Mouse (Mus musculus): ENCODE measurements at regions not wholly inside any gene's neighbourhood (a gene's known extent, or its start where the extent isn't known, plus 50 kb on each side); places are given as distances from the start of the nearest gene placed in this dataset.

- no peak for TF ChIP-seq CTCF (IDR thresholded peaks at IDR 0.05; ENCODE audit: low read depth, low read length)
- TF ChIP-seq POLR2A (IDR thresholded peaks at IDR 0.05; ENCODE audit: extremely low read depth, insufficient read depth, low read length): no peak
Observed at GRCm38 (mm10) chr3:52862026-52862425, 155.0 kb downstream of the Cog6 start.
